Mouse (Mus musculus): ENCODE results near the gene Cln5.

DNA sequence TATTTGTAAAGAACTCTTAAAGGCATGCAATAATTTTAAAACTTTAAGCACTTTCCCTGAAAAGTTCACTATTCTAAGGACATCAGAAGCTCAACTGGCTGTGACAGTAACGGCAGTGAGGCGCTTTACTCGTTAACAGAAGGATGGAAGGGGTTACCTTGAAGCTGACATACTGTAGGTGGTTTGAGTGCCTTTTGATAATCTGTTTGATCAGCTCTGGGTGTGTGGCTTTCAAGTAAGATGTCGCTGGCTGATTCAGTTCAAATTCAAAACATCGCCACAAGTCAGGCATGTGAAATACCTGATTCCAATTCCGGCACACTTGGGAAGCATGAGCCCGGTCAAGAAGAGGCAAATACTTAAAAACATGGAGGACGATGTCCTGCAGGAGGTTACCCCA, 25.0 kb downstream of the Cln5 start:
- TF ChIP-seq CTCF (IDR thresholded peaks at IDR 0.05; ENCODE audit: extremely low read depth, insufficient read depth, insufficient read length, insufficient replicate concordance) (no peak), POLR2A (IDR thresholded peaks at IDR 0.05; ENCODE audit: low read depth, low read length) (no peak)

Measured in spleen, adult 2 months (tissue).